Mouse (Mus musculus) heart, postnatal 14 days (tissue): ENCODE results near the gene Gm4707. TPM values are rescaled to one million over a fixed set of nuclear protein-coding genes. Genes with fewer than 3 reads are reported as not detected.
"Not testable (repeated sequence)": the region's sequence is repeated elsewhere in the genome, so short reads cannot be mapped to it uniquely, and the experiment has no call there.

Experiments
- DNase-seq, 2 experiments: peaks; one replicate each; pipeline ENCODE4 v3.0.0; 2021 to 2022
- intact Hi-C: fragments of 180-260 bp; cut with DNase I; formaldehyde crosslinking; loops from one replicate; pipeline ENCODE4 v1.15.1; 2025
- total RNA-seq, 2 experiments: library from RNA; stranded (reverse); gene quantifications; 2 replicates each; pipeline ENCODE4 v1.2.3; 2021

The Gm4707 gene
- total RNA-seq, 2 experiments from 2014 or later, result 0.88 to 1.6 TPM

DNA sequence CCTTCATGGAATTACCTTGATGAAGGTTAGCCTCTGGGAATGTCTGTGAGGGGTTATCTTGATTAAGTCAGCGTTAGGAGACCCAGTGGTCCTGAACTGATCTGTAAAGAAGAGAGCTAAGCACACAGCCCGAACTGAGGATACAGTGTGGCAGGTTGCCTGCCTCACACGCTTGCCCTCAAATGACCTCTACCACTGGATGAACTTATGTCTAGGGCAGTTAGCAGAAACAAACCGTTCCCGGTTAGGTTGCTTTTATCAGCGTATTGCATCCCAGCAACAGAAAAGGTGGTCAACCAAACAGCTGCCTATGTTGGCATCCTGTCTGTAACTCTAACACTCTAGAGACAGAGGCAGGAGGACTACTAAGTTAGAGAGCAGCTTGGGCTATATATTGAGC is 14.5 kb downstream of the Gm4707 start:
- intact Hi-C loops, result loop anchor here (10.0 kb wide), 1 partner anchor 210 kb away; no protein-coding TSS in a partner anchor
- DNase-seq, result peak; percentile 10 to 15

DNA sequence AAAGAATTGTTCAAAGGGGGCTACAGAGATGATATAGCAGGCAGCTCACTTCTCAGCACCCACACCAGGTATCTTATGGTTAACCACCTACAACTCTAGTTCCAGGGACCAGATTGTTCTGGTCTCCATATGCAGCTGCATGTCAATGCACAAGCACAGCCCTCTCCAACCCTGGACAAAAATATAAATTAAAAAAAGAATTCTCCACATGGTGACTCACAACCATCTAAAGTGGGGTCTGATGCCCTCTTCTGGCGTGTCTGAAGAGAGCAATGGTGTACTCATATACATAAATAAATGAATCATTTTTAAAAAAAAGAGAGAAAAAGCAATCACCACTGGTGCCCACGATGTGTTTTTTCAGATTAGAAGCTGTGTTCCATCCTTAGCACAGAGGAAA is 15.0 kb downstream of the Gm4707 start:
- intact Hi-C loops, result loop anchor here (10.0 kb wide), 1 partner anchor 210 kb away; no protein-coding TSS in a partner anchor

DNA sequence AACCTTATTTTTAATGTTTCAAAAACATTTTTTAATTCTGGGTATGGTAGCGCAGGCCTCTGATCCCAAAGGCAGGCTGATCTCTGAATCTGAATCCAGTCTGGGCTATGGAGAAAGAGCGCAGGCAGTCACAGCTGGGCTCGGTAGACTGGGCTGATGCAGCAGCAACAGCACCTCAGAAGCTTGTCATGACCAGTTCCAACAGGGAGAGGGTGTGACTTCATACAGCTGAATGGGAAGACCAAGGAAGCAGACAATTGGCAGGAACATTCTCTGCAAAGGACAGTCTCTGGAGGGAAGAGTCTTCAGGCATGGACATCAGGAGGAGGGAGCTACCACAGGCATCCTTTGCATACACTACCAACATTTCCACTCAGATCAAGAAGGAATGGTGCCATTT is 15.6 kb downstream of the Gm4707 start:
- intact Hi-C loops, result loop anchor here (10.0 kb wide), 1 partner anchor 209 kb away; no protein-coding TSS in a partner anchor
- DNase-seq, result no peak

More for the DNA sequence above, 15.0 kb downstream of the Gm4707 start:
- no peak for DNase-seq

DNA sequence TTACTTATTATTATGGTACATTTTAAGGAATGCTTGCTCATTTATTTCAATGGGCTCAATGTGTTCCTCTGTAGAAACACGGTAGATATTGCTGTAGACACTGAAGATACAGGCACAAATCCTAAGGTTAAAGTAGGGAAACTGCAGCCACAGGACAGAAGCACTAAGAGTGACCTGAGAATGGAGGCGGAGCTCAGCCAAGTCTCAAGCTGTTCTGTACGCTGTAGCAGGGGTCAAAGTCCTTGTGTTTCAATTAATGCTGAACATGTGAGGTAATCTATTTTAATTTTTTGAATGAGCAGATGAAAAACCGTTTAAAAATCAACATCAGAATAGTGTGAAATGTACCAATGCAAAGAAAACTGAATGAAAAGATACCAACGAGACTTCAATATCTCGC is 16.4 kb downstream of the Gm4707 start:
- no peak for DNase-seq
- intact Hi-C loops, result loop anchor here (10.0 kb wide), 1 partner anchor 208 kb away; no protein-coding TSS in a partner anchor

DNA sequence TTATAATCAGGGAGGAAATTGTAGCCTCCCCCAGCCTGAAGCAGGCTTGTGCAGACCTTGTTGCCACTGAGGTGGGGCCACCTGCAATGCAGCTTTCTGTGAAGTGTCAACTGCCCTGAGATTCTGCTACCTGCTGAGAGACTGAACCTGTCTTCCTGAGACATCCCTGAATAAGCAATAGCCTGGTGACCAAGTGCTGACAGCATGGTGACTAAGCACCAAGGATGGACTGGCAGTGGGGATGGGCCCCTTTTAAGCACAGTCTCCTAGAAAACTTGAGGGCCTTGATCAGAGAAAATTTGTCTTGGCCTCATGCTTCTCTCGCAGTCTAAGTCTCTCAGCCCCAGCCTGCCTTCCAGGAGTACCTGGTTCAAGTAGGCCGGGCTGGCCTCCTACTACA is 37.2 kb downstream of the Gm4707 start:
- DNase-seq, intact Hi-C loops: not testable (repeated sequence)

DNA sequence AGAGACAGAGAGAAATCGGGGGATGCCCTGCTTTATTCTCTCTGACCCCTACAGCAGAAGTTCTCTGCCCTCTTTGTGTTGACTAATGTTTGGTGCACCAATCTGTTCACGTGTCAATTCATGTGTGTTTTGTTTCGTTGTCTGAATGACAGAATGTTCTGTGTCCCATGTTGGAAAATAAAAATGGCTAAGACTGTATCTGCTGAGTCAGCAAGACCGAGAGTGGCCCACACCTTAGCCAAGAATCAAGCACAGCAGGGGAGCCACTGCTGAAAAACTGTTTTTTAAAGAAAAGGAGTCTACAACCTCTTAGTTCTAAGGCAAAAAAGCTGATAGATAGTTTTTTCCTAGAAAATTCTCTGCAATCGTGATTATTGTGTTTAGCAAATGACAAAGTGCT is 40.3 kb downstream of the Gm4707 start:
- intact Hi-C loops, DNase-seq: not testable (repeated sequence)

DNA sequence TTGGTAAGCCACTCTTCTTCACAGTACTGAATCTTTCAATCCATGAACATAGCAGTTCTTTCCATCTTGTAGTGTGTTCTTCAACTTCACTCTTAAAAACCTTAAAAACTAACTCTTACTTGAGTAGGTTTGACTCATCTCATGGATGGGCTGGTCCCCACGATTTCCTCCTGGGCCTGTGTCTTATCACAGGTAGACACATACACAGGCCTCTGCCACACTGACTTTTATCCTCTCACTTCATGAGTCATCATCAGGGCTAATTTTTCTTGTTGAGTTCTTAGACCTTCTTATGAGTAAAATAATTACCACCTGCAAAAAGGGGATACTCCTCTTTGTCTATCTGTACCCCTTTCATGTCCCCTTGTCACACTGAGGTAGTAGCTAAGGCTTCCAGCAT is 42.7 kb downstream of the Gm4707 start:
- intact Hi-C loops, result no loop called here
- no peak for DNase-seq

Other genes with a start within 250 kb of the Gm4707 start
- gene Emilin2, start 147.9 kb downstream of the Gm4707 start, total RNA-seq, result 100 to 1,000 TPM; 107 to 118 TPM
- gene Smchd1, start 15.4 kb upstream of the Gm4707 start, total RNA-seq, result 10 to 100 TPM; 22.0 to 29.0 TPM
- gene Ndc80, start 66.9 kb upstream of the Gm4707 start, total RNA-seq, result 1 to 10 TPM; 2.4 to 4.1 TPM
- gene Spdya, start 92.1 kb upstream of the Gm4707 start, total RNA-seq, result not detected
- gene Wdr43, start 156.0 kb upstream of the Gm4707 start, total RNA-seq, result 10 to 100 TPM; 20.5 to 20.8 TPM
- gene Togaram2, start 213.3 kb upstream of the Gm4707 start, total RNA-seq, result 1 to 10 TPM; 2.0 to 2.3 TPM